Mouse (Mus musculus): ENCODE data around the gene 1700019D03Rik.

1700019D03Rik gene

DNA sequence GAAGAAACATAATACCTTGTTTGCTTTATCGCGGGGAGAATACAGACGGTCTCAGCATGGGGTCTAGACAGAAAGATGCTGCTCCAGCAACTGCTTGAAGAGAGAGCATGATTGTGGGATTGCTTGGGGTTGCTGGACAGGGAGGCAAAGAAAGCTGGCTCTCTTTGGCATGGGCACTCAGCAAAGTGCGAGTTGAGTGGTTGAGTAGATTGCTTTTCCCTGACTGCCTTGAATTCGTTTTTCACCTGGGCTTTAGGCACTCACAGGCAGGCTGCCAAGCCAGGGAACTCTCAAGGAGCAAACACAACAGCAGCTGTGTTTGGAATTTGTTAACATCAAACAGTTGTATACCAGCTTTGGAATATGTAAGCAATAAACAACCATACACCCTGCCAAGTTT is at the start of gene 1700019D03Rik:
Gene 1700019D03Rik (minus strand): TSS at position 101 of the 400 bp plus-strand sequence.
- no peak for DNase-seq (ENCODE audit: low spot score in 2 of 2)

DNA sequence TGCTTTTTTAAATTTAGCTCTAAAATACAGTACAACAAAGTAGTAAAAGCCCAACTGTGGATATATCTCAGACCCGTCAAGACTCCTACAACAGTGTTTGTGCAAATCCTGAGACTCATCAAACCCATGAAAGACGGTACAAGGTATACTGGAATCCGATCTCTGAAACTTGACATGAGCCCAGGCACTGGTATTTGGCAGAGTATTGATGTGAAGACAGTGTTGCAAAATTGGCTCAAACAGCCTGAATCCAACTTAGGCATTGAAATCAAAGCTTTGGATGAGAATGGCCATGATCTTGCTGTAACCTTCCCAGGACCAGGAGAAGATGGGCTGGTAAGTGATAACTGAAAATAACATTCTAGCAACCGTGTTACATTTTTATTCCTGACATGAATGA is 43.9 kb upstream of the 1700019D03Rik start:
- DNase-seq (ENCODE audit: low spot score in 2 of 2) = no peak

DNA sequence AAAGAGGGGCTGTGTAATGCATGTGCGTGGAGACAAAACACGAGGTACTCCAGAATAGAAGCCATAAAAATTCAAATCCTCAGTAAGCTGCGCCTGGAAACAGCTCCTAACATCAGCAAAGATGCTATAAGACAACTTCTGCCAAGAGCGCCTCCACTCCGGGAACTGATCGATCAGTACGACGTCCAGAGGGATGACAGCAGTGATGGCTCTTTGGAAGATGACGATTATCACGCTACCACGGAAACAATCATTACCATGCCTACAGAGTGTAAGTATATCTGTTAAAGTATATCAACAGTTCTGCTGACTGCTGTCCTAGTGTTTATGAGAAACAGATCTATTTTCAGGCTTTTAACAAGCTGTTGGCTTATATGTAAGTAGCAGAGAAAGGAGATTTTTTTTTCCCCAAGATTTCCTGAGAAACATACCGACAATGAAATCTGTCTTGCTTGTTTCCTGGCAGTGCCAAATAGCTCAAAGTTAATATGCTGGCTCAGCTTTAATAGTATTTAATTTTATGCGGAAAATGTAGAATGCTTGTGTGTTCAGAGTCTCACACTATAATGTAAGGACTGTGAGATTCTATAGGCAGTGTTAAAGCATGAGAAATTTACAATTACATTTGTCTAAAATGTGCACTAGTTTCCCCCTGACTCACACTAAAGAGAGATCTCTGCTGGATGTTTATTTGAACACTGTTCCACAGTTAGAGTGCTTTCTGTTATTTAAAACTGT is 42.1 kb upstream of the 1700019D03Rik start:
- peak; percentile 45 to 52 for DNase-seq (ENCODE audit: low spot score in 2 of 2)

GRCm38 (mm10) chr1:53061340-53061739 is 41.4 kb upstream of the 1700019D03Rik start, which contains the start of gene Mstn:
TSS of gene Mstn (plus strand) at chr1:53061640.
- DNase-seq (ENCODE audit: low spot score in 2 of 2) = no peak

DNA sequence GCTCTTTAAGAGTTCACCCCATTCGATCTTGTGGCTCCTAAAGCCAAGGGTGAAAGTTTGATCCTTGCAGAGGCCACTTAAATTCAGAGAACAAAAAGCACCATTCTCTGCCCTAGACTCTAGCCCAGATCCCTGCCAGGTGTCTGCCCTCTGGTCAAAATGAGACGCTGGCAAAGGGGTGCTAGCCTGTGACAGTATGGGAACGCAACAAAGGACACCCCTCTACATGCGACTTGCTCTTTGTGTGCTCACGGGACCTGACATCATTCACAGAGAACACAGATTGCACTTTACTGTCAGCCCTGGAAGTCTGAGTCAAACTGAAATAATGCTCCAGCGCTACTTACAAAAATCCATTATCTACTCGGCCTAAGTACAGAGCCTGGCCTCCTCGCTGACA is 40.5 kb upstream of the 1700019D03Rik start:
- DNase-seq (ENCODE audit: low spot score in 2 of 2) = no peak

DNA sequence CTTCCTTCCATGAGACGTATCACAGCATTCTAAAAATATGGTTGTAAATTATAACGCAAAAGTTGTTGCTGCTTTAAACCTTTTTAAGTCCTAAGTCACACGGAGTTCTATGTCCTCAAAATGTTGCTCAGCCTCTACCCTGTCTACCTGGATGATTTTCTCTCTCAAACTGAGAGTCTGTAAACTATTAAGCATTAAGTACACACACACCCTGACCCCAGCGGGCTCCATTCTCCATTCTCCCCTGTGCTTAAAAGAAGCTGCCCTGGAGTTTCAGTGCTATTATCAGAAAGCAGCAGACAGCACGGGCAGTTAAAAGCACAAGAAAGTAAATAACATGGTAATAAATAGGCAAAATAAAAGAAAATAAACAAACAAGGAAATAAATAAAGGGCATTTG is 39.1 kb upstream of the 1700019D03Rik start:
- DNase-seq (ENCODE audit: low spot score in 2 of 2) = no peak

- peak; percentile 80 to 82 for DNase-seq (ENCODE audit: low spot score in 2 of 2)
These were observed 33.4 kb upstream of the 1700019D03Rik start for GRCm38 (mm10) chr1:53053087-53054022.

- no peak for DNase-seq (ENCODE audit: low spot score in 2 of 2)
These were observed 29.9 kb upstream of the 1700019D03Rik start for GRCm38 (mm10) chr1:53049763-53050427.

- DNase-seq (ENCODE audit: low spot score in 2 of 2) = no peak
These were observed 17.5 kb upstream of the 1700019D03Rik start for GRCm38 (mm10) chr1:53037443-53037871.

DNA sequence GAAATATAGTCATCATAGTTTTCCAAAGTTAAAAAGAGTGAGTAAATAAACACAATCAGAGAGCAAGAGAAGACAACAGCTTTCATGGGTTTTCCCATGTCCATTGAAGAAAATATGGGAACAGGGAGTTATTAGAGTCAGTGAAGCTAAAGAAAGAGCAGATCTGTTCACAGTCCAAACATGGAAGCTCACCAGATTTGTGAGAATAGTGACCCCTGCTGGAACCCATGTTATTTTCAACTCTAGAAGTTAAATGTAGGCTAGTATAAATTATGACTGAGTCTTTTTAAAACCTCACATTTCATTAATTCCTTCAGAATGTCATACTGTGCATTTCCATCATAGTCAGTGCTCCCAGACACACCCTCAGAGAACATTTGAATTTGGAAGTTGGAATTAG is 12.6 kb upstream of the 1700019D03Rik start:
- DNase-seq (ENCODE audit: low spot score in 2 of 2) = peak in 1 of 2 experiments; percentile 24

- DNase-seq (ENCODE audit: low spot score in 2 of 2) = no peak
These were observed 1.1 kb downstream of the 1700019D03Rik start for GRCm38 (mm10) chr1:53018746-53019505.

GRCm38 (mm10) chr1:53015606-53016005 is 4.4 kb downstream of the 1700019D03Rik start:
- no peak for DNase-seq (ENCODE audit: low spot score in 2 of 2)

DNA sequence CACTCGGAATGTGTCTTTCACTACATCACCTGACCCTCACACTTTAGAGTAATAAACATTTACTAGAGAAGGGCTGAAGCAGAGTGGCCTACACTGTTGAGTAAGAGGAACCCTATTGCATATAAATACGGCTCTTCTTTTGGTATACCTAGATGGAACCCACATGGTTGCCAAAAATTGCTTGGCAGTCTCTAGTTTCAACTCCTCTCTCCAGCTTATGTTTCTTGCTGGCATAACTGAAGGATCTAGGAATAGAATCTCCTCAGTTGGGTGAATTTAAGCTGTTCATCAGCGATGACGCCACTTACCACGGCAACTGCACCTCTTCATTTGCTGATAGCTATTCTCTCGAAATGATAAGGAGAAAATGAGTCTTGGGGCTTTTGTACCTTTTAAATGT is 5.3 kb downstream of the 1700019D03Rik start:
- peak in 1 of 2 experiments; percentile 21 for DNase-seq (ENCODE audit: low spot score in 2 of 2)

DNA sequence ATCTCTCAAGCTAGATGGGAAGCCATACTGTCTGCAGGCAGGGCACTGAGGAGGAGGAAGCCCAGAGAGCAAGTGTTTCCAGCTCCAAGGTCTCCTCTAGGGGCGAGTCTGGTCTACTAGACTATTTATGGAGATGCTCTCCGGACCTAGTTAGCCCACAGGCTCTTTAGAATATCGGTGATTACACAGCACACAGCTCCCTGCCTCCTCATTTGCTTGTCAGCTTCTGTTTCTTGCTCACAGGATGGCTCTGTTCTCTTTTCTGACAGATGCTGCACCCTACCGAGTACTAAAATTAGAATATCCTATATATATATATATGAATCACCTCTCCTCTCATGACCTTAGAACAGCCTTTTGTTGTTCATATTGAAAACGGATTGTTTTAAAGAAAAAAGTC is 33.3 kb downstream of the 1700019D03Rik start:
- peak; percentile 20 to 45 for DNase-seq (ENCODE audit: low spot score in 2 of 2)

DNA sequence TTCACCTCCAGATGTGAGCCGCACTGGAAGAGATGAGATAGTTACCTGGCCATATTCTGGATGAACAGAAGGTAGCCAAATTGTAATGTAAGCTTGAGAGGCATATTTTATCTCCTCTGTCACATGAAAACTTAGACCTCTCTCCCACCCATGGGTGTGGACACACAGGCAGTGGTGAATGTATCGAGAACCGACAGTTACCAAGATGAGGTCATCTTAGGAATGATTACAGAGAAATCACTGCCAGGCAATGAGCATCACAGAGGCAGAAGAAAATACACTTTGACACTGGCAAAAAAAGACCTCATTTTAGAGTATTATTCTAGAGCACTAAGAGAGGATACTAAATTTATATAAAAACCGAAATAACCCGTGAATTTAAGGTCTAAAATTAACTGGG is 46.8 kb downstream of the 1700019D03Rik start:
- DNase-seq (ENCODE audit: low spot score in 2 of 2) = no peak

DNA sequence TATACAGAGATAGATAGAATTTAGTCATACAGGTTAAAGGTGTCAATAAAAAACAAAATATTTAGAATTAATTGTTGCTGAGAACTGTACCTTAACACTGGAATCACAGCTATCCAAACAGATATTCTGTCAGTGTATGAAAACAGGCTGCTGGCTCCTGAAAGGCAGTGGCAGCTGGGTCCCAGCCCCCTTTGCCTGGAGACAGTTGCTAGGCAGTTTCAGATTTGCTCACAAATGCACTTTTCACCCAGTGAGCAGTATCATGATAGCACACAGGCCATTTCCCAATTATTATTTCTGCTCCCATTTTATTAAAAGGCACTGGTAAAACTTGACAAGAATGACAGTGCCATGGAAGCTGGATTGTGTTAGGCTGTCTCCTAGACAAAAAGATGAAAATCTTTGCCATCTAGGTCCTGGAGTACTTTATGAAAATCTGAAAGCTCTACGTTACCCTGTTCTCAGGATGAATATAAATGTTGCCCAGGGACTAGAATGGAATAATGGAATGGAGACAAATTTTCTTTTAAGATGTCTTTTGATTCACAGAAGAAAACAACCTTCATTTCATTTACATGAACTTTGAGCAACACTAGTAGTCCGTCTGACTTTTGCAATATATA is 48.0 kb downstream of the 1700019D03Rik start:
- no peak for DNase-seq (ENCODE audit: low spot score in 2 of 2)

DNA sequence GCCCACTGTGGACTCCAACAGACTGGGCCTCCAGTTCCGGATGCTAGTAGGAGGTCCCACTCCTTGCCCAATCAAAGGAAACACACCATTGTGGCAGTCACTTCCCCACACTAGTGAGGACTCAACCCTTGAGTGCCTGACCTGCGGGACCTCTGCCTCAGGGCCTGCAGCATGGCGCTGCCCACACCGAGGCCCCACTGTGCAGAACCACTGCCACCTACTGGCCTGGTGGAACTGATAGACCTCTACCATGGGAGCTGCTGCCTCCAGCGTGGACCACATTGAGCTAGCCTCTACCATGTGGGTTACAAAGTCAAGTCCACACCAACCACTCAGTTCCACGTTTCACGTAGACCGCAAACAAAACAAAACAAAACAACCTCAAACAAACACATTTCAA is 55.4 kb downstream of the 1700019D03Rik start:
- DNase-seq (ENCODE audit: low spot score in 2 of 2) = no peak

DNA sequence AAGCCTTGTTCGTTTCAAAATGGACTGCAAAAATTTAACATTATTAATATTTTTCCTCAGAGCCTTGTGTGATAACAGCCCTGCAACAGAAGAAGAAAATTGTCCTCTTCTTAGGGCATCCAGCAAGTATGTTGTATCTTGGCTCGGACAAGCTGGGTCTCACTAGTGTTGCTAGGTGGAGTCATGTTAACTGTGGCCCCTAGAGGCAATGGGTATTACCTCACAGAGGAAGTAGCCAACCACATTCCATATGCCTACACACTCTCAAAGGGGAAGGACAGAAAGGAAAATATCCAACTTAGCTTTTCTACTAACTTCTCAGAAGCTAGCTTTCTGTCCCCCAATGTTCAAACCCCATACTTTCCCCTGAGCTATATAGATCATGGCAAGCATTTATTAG is 56.9 kb downstream of the 1700019D03Rik start:
- DNase-seq (ENCODE audit: low spot score in 2 of 2) = no peak

DNA sequence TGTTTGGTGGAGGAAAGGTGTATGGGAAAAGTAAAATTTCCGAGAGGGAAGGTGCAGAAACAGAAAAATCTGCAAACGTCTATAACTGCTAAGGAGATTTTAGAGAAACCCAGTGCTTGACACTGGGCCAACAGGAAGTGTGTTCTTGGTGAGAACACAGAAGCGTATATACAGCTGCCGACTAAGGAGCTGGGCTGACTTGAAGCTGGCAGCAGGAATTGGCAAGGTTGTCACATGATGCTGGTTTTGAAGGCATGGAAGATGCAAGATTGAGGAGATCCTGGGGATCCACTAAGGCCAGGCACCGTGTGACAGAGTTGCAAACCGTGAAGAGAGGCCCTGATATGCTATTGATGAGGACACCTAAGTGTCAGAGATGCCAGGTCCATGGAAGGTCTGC is 59.8 kb downstream of the 1700019D03Rik start:
- DNase-seq (ENCODE audit: low spot score in 2 of 2) = no peak

DNA sequence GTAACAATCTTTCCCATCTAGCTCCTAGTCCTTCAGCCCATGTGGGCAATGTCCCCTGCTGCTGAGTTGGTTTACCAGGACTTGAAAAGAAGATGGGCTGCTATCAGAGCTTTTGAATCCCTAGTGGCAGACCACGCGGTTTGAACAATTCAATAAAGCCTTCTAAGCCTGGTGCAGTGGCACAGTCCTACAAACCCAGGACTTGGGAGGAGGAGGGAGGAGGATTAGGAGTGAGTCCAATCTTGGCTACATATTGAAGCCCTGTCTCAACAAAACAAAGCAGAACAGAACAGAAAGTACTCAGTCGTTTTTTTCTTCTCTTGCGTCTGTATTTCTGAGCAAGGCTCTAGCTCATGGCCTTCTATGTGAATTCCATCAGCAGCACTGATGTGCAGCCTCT is 63.2 kb downstream of the 1700019D03Rik start:
- no peak for DNase-seq (ENCODE audit: low spot score in 2 of 2)

DNA sequence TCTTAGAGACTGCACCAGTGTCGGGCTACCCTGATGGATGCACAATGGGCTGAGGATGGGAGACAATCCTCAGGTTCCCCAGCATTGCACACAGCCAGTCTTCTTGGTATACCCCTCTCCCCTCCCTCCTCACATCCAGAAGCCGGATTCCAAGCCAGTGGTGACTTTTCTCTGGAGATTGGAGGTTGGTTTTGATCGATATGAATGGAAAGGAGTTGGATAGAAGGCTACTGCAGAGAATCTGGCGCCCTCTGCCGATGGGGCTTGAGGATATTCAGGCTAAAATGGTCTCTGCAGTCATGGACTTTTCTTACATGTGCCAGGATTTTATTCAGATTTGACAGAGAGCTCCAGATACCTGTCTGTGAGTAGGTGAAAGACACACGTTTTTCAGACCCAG is 64.9 kb downstream of the 1700019D03Rik start:
- peak; percentile 67 to 70 for DNase-seq (ENCODE audit: low spot score in 2 of 2)

Measured in right cerebral cortex, adult 2 months (tissue).